Mouse (Mus musculus) cerebellum, postnatal 10 days (tissue): ENCODE data around the gene Smc3.
A peak's percentile ranks its signal among the peaks of the same experiment; 100 is the strongest.

Experiments used
- DNase-seq, 2 experiments: peaks; one replicate each; pipeline ENCODE4 v3.0.0; 2021; ENCODE audit warnings: mixed read lengths in 2 of 2

Gene Smc3

GRCm38 (mm10) chr19:53599757-53600539 lies at the start of gene Smc3:
TSS of gene Smc3 (plus strand) at chr19:53600398.
- peak; percentile 100 for DNase-seq

- DNase-seq, result peak; percentile 42 to 59
These were observed 49.2 kb upstream of the Smc3 start for GRCm38 (mm10) chr19:53550972-53551371.

DNA sequence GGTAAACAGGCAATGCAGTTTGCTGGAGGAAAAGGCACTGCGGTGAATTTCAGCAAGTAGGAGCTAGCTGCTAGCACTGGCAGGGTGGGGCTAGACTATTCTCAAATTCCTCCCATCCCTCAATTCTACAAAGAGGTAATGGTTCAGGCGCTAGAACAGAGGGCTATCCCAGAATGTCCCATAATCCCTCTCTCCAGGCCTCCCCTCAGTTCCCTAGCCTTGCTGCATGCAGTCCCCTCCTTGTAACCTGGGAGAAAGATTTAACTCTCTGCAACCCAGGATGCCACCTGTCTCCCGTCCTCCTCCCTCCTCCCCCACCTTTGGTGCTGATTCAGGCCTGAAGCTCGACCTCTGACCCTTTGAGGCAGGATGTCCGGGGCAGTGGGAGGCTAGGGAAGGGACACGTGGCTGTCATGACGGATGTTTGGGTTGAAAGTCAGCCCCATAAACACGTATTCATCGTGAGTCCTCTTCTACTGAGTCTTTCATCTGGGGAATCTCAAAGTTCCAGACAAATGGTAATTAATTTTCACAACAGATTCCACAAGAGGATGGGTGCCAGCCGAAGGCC lies 47.9 kb upstream of the Smc3 start:
- no peak for DNase-seq

GRCm38 (mm10) chr19:53552795-53553194 lies 47.4 kb upstream of the Smc3 start:
- DNase-seq, result no peak

DNA sequence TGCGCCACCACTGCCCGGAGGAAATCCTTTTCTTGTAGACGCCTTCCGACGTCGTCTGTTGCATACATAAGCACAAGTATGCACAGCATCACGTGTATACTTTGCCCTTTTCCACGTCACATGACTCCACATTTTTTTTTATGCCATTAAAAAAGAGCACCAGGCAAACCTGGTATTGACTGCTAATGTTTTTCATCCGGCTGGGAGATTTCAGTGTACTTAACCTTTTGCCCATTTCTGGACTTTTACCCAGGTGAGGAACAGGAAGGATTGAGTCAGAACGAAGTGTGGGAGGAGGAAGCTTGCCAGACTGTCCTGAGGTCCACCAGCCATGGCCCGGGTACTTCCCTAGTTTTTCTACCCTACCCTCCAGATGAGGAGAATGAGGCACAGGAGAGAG lies 45.8 kb upstream of the Smc3 start:
- no peak for DNase-seq

GRCm38 (mm10) chr19:53554981-53555616 lies 45.1 kb upstream of the Smc3 start:
- no peak for DNase-seq

GRCm38 (mm10) chr19:53556841-53557240 lies 43.4 kb upstream of the Smc3 start:
- DNase-seq, result peak in 1 of 2 experiments; percentile 33

DNA sequence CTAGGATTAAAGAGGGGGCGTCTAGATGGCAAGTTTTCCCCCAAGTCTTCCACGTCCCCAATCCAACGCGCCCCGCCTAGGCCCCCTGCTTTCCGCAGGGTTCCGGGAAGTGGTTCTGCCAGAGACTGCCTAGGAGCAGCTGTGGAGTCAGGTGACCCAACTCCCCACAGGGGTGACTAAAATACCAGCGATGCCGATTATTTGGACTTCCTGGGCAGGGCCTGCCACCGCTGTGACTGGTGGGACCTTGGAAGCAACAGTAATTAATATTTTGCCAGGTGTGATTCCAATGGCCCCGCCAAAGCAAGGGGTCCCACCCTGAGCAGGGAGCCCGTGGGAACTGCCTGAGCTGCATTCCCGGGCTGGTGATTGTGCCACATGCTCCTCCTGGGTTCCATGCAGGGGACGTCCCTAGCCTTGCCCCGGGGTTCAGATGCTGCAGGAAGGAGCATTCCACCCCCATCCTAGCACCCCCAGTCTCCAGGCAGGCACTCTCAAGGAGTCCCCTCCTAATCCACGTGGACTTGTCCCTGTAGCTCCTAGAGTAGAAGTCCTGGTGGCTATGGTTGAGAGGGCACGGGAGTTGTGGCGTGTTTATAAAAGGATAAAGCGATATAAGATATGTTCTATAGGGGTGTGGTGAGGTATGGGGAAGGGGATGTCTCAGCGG lies 42.8 kb upstream of the Smc3 start:
- no peak for DNase-seq

DNA sequence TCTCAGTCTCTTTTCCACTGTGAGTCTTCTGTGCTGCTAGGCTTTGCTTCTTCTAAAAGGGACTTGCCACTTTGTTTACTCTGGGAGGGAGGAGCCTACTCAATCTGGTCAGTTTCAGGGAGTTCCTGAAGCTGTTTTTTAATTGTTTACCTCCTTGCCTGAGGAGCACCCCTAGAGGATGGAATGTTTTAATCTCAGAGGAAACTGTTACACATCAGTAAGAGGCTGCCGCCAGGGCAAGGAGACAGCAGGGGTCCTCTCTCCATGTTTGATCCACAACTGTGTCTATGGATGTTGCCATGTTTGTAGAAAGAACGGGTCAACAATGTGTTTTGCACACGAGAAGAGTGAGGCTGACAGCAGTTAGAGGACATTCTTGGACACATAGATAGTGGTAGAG lies 39.8 kb upstream of the Smc3 start:
- no peak for DNase-seq

- DNase-seq, result no peak
These were observed 36.0 kb upstream of the Smc3 start for GRCm38 (mm10) chr19:53564174-53564573.

DNA sequence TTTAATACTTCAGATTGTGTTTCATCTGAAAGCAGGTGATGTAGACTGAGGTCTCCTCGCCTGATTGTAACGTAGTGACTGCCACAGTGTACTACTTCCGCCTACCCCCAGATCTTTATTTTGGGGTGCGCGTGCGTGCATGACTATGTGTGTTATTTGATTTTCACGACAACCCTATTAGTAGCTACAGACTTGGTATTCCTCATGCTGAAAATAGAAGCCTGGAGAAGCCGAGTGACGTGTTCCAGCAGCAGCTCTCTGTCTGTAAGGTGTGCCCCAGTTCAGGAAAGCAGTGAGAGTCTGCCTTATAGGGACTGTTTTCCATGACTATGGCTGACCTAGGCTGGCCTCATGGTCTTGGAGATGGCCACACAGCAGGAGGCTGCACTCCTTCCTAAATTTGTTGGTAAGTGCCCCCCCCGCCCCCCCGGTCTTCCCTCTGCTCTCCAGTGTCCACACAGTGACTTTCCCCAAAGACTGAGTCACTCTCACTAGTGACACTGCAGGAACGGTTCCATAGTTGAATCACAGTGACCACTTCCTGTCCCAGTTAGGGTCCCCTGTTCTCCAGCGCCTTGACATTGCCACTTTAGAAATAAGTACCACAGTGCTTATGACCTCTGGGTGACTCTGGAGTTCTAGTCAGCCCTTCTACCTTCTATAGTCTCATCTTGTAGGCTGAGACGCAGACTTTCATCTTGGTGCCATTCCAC lies 34.5 kb upstream of the Smc3 start:
- no peak for DNase-seq

DNA sequence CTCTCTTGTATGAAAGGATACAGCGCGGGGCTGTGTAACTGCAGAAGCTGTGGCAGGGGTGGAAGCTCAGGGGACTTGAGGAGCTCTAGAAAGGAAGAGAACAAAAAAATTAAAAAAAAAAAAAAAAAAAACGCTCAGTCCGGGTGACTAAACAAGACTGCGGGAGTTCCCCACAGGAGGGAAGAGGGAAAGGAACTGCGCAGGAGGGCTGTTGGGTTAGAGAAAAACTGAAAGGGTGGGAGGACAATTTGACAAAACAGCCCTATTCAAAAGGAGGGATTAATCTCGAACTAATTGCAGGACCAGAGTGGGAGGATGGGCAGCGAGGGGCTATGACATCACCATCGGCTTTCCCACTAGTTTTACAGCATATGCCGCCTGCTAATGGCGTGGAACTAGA lies 32.3 kb upstream of the Smc3 start:
- DNase-seq, result peak in 1 of 2 experiments; percentile 3

DNA sequence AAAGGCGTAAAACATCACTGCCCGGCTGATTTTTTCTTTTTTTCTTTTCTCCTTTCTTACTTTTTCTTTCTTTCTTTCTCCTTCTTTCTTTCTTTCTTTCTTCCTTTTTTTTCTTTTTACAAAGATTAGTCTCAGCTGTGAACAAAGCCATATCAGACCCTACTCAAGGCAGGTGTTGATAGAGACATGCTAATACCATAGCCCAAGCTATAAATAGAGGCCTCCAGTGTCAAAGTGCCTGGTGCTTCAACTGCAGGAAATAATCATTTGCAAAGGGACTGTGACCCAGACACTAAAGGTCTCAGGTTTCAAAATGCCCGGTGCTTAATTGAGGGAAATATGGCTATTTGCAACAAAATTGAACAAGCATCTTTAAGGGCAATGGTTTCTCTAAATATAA lies 31.6 kb upstream of the Smc3 start:
- no peak for DNase-seq

DNA sequence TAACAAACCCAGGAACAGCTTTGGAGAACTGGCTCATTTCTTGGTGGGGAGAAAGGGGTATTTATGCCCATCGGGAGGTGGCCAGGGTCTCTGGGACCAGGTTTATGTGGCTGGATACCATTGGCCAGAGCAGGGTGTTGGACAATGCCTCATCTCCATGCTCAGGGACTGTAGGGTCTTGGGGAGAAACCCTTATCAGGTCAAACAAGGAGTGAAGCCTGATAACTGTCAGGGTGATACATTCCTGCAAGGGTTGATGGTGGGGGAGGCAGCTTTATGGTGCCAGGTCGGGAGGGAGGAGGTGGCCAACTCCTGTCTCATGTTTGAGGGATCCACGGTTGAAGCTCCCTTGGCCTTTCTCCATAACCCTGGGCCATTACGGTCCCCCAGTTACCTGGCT lies 29.1 kb upstream of the Smc3 start:
- DNase-seq, result no peak

- DNase-seq, result no peak
These were observed 28.4 kb upstream of the Smc3 start for GRCm38 (mm10) chr19:53571501-53572428.

- DNase-seq, result no peak
These were observed 27.6 kb upstream of the Smc3 start for GRCm38 (mm10) chr19:53572607-53573006.

GRCm38 (mm10) chr19:53573151-53573550 lies 27.0 kb upstream of the Smc3 start:
- DNase-seq, result no peak

GRCm38 (mm10) chr19:53574131-53574530 lies 26.1 kb upstream of the Smc3 start:
- no peak for DNase-seq

GRCm38 (mm10) chr19:53574546-53574945 lies 25.7 kb upstream of the Smc3 start:
- DNase-seq, result no peak

DNA sequence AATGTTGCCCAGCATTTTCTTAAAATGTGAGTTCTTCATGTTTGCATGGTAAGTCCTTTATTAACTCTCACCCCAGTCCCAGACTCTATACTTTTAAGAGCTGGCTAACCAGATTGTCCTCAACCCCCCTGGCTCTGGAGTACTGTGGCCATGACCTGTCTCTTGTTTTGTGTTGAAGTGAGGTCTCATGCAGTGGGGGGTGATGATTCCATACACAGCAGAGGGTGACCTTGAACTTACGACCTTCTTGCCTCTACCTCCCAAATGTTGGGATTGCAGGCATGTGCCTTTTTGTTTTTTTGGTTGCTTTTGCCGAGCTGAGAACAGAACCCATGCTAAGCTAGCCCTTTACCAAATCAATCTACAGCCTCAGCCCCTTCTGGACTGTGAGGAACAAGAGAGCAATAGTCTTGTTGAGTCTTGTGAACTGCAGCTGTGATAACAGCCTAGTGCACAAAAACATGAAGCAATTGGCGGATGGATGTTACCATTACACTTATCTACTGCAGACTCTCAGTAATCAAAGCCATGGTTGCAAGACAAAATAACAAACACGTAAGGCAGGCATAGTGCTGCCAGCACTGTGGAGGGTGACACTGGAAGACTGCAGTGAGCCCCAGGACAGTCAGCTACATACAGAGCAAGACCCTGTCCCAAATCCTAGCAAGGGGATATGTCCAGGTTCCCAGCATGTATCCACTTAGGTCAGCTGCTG lies 24.7 kb upstream of the Smc3 start:
- DNase-seq, result no peak

DNA sequence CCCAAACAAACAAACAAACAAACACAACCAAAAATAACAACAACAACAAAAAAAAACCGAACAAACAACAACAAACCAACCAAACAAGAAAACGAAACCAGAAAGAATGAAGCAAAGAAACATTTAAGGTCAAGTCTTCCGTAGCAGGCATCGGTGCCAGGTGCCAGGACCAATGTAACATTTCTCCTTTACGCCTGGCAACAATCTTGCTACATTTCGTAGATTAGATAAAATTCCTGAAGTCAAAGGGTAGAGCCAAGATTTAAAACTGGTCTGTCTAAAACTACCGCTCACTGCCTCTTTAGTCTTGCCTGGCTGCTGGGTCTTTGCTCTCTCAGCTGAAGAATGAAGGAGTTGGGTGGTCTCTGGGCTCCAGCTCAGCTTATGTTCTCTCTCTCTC lies 24.1 kb upstream of the Smc3 start:
- DNase-seq, result no peak
